Mouse (Mus musculus) kidney, postnatal 14 days (tissue): ENCODE results near the gene 1700029J07Rik.

ENCODE experiments used
- DNase-seq: peaks from one replicate; pipeline ENCODE4 v3.0.0; 2022; ENCODE audit warnings: mixed read lengths

Gene 1700029J07Rik

GRCm38 (mm10) chr8:45975126-45975836, at the start of gene 1700029J07Rik, which contains the start of gene Ufsp2:
1700029J07Rik (minus strand) TSS chr8:45975252.
Ufsp2 (plus strand) TSS chr8:45975528.
- DNase-seq, result peak; percentile 99

- DNase-seq, result no peak
These were observed 49.3 kb upstream of the 1700029J07Rik start for GRCm38 (mm10) chr8:46024392-46024791.

- DNase-seq, result no peak
These were observed 47.7 kb upstream of the 1700029J07Rik start for GRCm38 (mm10) chr8:46022758-46023157.

- DNase-seq, result no peak
These were observed 47.2 kb upstream of the 1700029J07Rik start for GRCm38 (mm10) chr8:46022203-46022602.

- DNase-seq, result peak; percentile 44
These were observed 36.0 kb upstream of the 1700029J07Rik start for GRCm38 (mm10) chr8:46010746-46011680.

- peak; percentile 8 for DNase-seq
These were observed 35.3 kb upstream of the 1700029J07Rik start for GRCm38 (mm10) chr8:46010306-46010705.

GRCm38 (mm10) chr8:46007050-46007672, 32.1 kb upstream of the 1700029J07Rik start:
- no peak for DNase-seq

- DNase-seq, result no peak
These were observed 30.5 kb upstream of the 1700029J07Rik start, which contains the start of gene Ankrd37 for GRCm38 (mm10) chr8:46005596-46005995. Ankrd37 (minus strand) TSS chr8:46005707.

GRCm38 (mm10) chr8:45999784-46000705, 25.0 kb upstream of the 1700029J07Rik start:
- DNase-seq, result peak; percentile 99

- DNase-seq, result peak; percentile 54
These were observed 24.2 kb upstream of the 1700029J07Rik start, which contains the start of gene Lrp2bp for GRCm38 (mm10) chr8:45999138-45999783. Lrp2bp (plus strand) TSS chr8:45999303.

- no peak for DNase-seq
These were observed 23.2 kb upstream of the 1700029J07Rik start for GRCm38 (mm10) chr8:45998228-45998627.

GRCm38 (mm10) chr8:45995576-45995975, 20.5 kb upstream of the 1700029J07Rik start:
- DNase-seq, result no peak

GRCm38 (mm10) chr8:45994111-45994510, 19.1 kb upstream of the 1700029J07Rik start:
- DNase-seq, result no peak

GRCm38 (mm10) chr8:45990631-45991310, 15.7 kb upstream of the 1700029J07Rik start:
- no peak for DNase-seq

GRCm38 (mm10) chr8:45988189-45988588, 13.1 kb upstream of the 1700029J07Rik start:
- DNase-seq, result no peak

- no peak for DNase-seq
These were observed 11.6 kb upstream of the 1700029J07Rik start for GRCm38 (mm10) chr8:45986665-45987064.

- no peak for DNase-seq
These were observed 901 bp upstream of the 1700029J07Rik start for GRCm38 (mm10) chr8:45975837-45976468.

GRCm38 (mm10) chr8:45973988-45974505, 1.0 kb downstream of the 1700029J07Rik start:
- no peak for DNase-seq

- no peak for DNase-seq
These were observed 4.2 kb downstream of the 1700029J07Rik start for GRCm38 (mm10) chr8:45970894-45971293.

GRCm38 (mm10) chr8:45950622-45951021, 24.4 kb downstream of the 1700029J07Rik start:
- DNase-seq, result no peak
